Mouse (Mus musculus): Measurements from ENCODE around the gene Olfr429.

- TF ChIP-seq POLR2A (IDR thresholded peaks at IDR 0.05; ENCODE audit: borderline replicate concordance, low read depth, low read length) = no peak
- no peak for TF ChIP-seq CTCF (IDR thresholded peaks at IDR 0.05; ENCODE audit: low read depth, low read length)
Observed at GRCm38 (mm10) chr1:174048893-174049292, 35.2 kb upstream of the Olfr429 start, which contains the start of gene Olfr432.
